Mouse (Mus musculus) gastrocnemius, adult 18-20 months (tissue): ENCODE results near the gene 4930539E08Rik. TPM values are rescaled to one million over a fixed set of nuclear protein-coding genes. Genes with fewer than 3 reads are reported as not detected.
A peak's percentile ranks its signal among the peaks of the same experiment; 100 is the strongest.

ENCODE experiments used
- DNase-seq: peaks from one replicate; pipeline ENCODE4 v3.0.0; 2021; ENCODE audit warnings: low spot score
- long read RNA-seq, 2 experiments: library from polyadenylated mRNA; stranded (forward); transcript quantifications; one replicate each; pipeline ENCODE4 v2.0.0; 2021
- total RNA-seq, 2 experiments: library from RNA; stranded (reverse); gene quantifications; 2 replicates each; pipeline ENCODE4 v1.2.3; 2021

4930539E08Rik gene
- not detected for total RNA-seq
- long read RNA-seq, experiment 1 = 0 reads
- long read RNA-seq, experiment 2 = 0 reads

DNA sequence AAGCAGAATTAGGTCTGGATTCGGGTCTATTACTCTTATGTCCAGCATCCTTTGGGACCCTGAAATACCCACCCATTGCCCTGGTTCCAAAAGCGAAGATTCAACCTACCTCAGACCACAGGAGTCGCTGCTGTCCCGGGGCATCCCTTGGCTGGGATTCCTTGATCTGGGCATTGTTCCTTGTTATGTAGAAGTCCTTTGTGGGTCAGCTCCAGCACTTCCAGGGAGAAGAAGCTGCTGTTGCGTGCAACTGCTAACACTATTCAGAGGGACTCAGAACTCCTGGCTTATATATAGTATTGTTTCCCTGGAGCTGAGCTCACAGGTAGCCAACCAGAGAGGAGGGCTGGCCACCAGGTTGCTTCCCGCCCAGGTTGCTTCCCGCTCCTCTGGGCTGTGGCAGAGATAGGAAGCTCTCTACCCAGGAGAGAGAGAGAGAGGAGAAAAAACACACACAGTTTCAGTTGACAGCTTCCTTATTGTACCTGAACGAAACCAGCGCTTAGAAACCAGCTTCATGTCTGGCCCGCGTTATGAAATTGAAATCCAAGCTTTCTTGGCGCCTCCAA, at the start of gene 4930539E08Rik:
4930539E08Rik (minus strand) TSS at position 265 of the 569 bp plus-strand sequence.
- DNase-seq = no peak

DNA sequence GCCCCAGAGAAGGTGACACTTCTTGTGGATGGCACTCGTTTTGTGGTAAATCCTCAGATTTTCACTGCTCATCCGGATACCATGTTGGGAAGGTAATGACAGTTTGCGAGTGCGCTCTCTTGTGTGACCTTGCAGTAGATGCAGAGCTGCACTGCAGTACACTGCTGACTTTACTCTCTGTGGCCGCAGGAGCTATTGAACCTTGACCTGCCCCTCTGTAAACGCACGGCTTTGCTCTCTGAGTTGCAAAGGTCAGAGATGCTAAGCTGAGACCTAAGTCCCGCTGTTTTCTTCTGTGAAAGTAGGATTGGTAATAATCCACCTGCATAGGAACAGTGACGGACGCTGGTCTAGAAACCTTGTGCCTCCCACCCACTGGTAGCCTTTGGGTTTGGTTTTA, 46.5 kb upstream of the 4930539E08Rik start:
- DNase-seq = no peak

DNA sequence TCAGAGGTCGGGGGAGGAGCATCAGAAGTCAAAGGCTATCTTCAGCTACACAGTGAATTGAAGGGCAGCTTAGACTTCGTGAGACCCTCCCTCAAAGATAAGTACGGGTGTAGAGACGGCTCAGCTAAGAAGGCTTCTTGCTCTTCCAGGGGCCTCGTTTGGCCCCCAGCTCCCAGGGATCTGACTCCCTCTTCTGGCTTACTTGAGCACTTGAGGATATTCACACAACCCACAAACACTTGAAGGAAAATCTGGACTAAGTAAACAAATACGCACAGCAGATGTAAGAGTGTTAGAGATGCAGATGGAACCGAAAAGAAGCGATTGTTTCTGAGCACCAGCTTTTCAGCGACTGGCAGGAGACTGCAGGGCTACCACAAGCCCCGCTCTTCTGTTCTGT, 45.5 kb upstream of the 4930539E08Rik start:
- no peak for DNase-seq

DNA sequence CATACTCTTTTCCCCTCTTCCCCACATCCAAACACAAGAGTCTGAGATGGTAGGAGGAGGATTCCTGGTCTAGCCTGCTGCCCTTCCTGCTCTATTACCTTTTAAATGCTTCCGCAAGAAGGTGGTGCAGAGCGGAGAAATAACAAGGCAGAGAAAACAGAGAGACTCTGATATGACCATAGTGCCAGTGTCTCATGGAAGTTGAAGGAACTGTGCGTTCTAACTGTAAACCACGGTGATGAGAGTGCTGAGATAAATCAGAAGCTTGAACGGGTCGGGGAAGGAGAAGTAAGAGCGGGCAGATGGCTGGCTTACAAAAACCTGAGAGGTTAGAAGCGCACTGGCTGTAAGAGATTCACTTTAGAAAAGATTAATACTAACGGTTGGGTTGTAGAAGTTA, 39.3 kb upstream of the 4930539E08Rik start:
- DNase-seq = no peak

DNA sequence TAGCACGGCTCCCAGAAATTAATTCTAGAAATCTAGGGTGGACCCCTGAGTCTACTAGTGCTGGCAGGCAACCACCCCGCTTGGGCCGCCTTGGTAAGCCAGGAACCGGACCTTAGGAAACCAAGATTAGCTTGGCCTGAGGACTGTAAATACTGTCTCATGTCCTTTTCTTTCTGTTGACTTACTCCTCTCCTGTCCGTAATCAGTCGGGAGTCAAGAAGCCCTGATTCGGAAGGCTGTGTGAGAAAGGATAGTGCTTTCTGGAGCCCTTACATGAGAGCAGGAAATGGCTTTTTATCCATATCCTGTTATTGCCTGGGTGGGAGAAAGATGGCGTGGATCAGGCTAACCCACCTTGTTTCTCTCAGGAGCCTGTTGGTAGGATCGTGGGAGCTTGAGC, 38.1 kb upstream of the 4930539E08Rik start:
- DNase-seq = no peak

DNA sequence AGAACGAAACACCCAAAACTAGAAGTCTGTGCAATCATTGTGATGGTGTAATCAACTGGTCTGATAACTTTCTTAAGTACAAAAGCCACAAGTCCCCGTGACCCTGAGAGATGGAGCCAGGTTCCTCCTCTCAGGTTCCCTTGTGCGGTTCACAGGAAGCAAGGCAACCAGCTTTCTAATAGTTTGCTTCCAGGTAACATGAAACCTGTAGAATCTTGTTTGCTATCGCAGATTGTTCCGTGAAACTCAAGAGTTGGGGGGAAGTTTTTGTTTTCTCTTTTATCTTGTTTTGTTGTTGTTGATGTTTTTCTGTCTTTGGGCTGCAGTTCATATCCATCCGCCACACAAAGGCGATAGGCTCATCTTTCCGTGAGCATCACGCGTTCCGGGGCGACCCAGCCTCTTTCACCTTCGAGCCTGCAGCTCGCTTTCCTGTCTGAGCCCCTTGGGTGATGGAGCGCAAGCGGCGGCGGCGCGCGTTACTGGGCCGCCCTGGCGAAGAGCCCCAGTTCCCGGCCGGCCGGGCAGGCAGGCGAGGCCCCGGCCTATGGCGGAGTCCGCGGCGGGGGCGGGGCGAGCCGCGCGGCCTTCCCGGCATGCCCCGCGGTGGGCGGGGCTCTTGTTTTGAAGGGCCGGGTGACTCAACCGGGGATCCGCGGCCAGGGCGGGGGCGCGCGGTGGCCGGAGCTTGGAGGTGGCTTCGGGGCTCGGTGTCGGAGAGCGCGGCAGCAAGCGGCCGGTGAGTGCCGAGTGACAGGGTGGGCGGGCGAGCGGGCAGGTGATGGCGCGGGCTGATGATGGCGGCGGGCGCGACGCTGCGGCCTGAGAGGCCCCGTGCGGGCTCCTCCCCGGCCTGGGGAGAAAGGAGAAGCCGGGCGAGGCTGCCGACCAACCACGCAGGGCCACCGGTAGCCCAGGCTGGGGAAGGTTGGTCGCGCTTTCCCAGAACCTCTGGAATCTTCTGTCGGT, 37.0 kb upstream of the 4930539E08Rik start, which contains the start of gene Kctd20:
Kctd20 (plus strand) TSS at position 120 of the 969 bp plus-strand sequence.
- DNase-seq = peak; percentile 92

DNA sequence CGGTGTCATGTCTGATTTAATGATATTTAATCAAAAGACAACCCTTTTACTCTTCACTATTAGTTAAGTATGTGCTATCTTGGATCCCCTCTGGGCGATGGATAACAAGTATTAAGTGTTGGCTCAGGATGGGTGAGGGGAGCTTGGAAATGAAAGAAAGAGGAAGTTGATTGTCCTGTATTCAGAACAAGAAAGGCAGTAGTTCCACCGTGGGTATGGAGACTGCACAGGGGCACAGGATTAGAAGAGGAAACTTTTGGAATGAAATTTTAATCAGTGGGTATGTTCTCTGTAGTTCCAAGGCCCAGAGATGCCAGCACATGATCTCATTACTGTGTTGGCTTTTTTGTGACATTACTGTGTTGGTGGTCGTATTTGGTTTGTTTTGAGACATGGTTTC, 35.6 kb upstream of the 4930539E08Rik start:
- DNase-seq = no peak

DNA sequence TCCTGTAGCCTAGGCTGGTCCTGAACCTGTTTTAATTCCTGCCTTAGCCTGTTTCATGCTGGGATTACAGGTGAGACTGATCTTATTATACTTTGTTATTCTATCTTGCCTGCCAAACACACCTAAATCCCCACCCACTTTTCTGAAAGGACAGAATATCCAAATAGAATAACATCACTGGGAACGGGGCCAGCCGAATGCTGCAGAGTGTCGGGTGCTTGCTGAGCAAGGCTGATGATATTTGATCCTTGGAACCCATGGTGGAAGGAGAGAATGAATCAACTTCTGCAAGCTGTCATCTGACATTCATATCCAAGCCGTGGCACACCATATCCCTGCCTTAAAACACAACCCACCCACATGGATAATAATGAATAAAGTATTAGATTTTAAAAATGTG, 33.5 kb upstream of the 4930539E08Rik start:
- peak; percentile 45 for DNase-seq

DNA sequence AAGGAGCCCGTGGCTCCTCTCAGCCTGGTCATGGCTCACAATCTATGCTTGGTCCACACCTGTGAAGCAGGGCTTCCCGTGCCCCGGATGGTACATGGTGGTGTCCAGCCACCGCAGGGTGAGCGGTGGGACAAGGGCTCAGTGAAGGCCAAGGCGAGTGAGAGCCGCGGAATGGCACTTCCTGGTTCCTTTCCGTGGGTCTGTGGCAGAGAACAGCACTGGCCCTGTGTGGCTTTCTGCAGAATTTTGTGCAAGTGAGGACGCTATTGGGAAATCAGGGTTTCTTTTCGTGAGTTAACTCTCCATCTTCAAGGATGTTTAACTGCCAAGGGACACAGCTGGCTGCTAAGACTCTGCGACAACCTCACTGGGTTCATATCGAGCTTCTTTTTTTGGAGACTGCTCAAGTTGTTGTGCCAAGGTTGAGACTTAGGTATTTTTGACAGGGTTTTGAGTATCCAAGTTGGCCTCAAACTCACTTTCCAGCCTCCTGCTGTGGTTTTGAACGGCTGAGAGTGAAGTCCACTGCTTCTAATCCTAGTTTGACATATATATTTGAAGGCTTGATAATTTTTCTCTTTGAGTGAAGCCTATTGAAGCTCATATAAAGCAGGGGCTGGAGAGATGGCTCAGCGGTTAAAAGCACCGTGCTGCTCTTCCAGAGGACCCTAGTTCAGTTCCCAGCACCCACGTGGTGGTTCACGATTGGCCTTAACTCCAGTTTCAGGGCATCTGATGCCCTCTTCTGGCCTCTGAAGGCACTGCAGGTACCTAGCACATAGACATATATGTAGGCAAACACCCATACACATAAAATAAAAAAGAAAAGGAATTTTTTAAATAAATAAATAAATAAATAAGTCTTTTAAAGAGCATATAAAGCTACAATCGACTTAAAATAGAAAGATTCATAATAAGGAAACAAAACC, 32.2 kb upstream of the 4930539E08Rik start:
- no peak for DNase-seq

DNA sequence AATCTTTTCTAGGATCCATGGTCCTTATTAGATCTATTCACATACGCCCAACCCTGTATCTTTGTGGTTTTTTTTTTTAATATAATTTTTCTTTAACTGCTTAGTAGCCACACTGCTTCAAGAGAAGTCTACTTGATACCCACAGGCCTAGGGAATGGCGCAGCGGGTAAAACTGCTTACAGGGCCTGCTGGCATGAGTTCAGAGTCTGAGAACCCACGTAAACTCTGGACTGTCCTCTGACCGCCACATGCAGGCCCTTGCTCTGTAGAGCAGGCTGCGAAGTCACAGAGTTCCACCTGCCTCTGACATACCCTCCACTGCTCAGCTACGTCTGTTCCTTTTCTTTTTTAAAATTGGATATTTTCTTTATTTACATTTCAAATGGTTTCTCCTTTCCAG, 29.4 kb upstream of the 4930539E08Rik start:
- no peak for DNase-seq

DNA sequence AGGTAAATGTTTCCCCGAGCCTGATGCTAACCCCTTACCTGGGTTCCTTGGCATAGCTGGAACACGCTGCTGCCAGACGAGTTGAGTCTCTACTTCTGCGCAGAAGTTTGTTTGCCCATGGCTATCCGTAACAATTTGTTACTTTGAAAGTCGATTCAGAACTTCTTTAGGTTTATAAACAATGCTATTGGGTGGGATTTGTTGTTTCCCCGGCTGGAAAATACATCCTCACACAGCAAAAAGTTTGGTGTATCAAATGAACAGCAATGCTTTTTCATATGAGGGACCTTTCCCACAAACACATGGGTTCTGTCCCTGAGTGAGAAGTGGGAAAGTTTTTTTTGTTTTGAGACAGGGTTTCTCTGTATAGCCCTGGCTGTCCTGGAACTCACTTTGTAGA, 28.6 kb upstream of the 4930539E08Rik start, which contains the start of gene Pxt1:
Pxt1 (minus strand) TSS at position 101 of the 400 bp plus-strand sequence.
- DNase-seq = no peak

DNA sequence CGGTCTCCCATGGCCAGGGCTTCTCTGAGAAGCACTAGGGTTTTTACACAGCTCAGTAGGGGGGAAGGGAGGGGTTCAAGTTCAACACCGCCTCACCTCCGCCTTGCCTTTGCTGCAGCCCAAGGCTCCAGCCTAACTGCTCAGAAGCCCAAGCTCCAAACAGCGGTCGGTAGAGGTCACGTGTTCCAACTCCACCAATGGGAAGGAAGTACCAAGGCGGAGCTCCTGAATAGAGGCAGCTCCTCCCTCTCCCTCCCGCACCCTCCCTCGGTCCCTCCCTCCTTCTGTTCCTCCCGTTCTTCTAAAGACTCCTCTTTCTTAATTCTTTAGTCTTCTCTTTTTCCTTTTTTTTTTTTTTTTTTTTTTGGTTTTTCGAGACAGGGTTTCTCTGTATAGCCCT, 27.0 kb upstream of the 4930539E08Rik start:
- DNase-seq = no peak

DNA sequence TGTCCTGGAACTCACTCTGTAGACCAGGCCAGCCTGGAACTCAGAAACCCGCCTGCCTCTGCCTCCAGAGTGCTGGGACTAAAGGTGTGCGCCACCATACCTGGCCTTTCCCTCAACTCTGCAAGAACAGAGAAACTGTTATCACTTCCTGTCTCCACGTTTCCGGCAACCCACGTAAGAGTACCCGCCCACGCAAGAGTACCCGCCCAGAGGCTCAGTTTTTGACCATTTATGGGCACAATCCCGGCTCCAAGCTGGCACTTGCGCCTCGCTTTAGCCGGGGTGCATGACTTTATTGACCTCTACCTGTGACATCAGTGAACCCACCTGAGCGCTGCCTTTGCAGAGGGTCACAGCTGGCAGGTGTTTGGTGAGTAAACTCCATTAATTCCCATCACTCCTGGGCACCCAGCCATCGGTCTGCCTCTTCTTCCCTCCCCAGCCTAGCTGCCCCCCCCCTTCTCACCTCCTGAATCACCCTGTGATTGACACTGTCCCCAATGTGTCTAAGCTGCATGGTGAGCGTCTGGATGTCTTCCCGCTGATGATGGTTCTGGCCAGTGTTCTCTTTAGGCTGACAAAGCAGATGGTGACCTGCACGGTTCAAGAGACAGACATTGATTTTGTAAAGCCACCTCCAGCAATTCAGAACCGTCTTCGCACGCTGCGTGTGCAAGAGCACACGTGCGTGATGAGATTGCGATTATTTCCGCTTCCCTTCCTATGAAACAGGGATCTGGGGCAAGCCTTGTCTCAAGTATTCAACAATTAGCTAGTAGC, 25.8 kb upstream of the 4930539E08Rik start:
- DNase-seq = no peak

DNA sequence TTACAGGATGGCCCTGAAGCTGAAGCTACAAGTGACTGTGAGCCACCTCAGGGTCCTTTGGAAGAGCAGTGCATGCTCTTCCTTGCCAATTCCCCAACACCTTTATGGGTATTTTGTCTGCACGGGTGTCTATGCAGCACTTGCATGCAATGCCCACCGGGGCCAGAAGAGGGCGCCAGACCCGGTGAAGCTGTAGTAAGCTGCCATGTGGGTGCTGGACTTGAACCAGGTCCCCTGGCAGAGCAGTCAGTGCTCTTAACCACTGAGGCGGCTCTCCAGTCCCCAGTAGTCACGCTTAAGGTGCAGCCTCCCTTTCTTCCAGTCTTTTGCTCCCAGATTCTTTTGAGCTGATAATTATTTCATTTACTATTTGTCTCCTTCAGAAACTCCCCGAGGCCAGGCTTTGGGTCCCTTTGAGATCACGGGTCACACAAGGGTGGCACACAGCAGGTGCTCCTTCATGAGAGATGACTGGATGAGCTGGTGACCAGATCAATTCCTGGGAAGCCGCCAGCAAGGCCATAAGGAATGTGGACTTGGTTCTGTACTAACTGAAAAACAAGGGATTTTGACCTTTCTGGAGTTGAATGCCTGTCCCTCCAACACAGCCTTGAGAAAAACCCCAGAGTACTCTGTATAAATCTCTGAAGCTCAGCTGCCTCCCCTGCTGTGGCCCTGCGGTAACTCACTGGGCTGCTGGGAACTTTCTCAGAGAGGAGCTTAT, 21.7 kb upstream of the 4930539E08Rik start:
- no peak for DNase-seq

DNA sequence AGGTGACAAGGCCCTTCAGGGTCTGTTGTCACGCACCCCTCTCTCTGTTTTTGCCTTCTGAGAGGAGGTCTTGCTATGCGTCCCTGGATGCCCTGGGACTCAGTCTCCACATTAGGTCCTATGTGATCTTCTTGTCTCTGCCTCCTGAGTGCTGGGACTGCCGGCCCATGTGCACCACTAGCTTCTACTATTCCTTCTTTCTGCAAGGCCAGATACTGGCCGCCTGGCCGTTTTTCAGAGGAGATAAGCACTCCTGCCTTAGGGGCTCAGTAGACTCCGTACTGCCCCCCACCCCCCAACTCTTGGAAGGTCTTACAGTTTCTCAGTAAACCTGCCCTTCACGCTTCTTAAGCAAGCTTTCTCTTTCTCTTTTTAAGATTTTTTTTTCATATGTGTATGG, 21.0 kb upstream of the 4930539E08Rik start:
- no peak for DNase-seq

DNA sequence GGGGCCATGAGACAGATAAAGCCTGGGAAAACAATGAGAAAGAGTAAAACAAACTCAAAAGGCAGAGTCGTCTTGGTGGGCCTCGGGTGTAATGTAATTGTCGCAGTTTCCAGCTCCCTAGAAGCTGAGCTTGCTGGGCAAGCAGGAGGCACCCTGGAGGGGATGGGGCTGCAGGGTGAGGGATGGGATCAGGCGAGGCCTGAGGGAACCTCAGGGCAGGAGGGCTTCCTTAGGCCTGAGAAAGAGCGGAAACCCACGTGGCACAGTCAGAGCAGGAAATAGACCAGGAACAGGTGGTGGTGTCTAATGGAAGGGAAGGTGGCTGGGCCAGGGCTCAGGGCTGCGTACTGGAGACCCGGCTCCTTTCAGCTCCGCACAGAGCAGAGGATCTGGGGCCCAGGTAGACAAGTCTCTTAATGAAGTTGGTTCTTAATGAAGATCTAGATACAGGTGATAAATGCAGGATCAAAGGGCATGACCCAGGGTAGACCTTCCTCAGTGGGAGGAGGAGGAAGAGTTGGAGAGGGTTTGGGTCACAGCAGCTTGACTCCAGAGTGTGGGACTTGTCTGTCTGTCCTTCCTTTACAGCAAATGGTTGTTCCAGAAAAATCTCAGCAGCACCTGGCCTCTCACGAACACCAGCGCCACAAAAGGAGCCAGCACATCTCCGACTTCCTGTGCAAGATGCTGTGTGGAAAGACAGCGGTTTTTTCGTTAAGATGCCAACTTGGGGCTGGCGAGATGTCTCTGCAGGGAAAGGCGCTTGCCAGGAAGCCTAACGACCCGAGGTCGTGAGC, 19.2 kb upstream of the 4930539E08Rik start:
- no peak for DNase-seq

DNA sequence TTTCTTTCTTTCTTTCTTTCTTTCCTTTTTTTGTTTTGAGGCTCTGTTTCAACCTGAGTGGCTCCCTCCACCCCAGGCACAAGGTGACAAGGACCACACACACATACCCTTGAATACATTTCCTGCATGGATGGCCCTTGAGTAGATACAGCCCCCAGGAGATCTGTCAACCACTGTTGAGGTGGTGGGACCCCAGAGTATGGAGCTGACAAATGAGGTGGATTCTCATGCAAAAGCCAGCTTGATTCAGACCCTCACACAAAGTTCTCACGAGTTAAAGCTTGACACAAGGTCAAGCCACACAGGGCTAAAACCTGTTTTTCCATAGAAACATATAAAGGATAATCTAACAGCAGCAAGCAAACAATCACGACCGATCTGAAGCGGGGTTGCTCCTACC, 17.1 kb upstream of the 4930539E08Rik start:
- no peak for DNase-seq

DNA sequence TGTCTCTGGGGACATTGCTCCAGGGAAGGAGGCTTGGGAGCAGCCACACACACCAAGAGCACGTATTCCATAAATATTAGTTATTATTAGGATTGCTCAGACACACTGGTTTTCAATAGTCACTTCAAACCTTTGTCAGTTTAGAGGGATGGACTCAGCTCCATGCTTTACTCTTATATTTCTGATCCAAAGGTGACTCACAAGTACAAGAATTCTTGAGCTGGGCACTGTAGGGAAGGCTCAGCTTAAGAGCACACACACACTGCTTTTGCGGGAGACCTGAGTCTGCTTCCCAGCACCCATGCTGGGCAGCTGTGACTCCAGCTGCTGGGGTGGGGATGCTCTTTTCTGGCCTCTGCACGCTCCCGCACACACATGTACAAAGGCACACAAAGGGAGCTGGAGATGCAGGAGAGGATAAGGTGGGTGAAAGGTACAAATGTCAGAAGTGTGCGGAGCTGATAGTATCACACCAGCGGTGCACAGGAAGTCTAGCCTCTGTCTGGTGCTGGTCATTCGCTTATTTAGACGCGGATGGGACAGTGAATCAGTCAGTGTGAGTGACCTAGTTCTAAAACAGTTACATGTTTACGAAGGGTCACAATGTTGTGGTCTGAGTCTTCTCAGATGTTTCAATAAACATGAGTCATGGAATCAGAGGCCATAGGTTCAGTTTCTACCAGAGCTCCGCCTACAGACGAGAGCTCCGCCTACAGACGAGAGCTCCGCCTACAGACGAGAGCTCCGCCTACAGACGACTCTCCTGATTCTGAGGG, 16.5 kb upstream of the 4930539E08Rik start:
- no peak for DNase-seq
